Mouse (Mus musculus) MEL (cell line): ENCODE results near the gene Rorb. TPM values are rescaled to one million over a fixed set of nuclear protein-coding genes. Genes with fewer than 3 reads are reported as not detected.

ENCODE experiments used
- DNase-seq: peaks from one replicate; pipeline ENCODE4 v3.0.0; 2011; ENCODE audit warnings: low read depth, low spot score
- H3K27ac ChIP-seq: 2 replicates; pipeline ENCODE4 v1.5.1; 2012; ENCODE audit warnings: low read depth, mild to moderate bottlenecking, control low read depth, low read length, moderate library complexity; ENCODE audit not compliant: control insufficient read depth
- H3K27me3 ChIP-seq, 2 experiments: fragments of 150-350 bp in 1 of 2; sonication (generic) in 1 of 2; 2 replicates each; pipeline ENCODE4 v1.6.1; 2012; ENCODE audit warnings: low read length in 2 of 2, mild to moderate bottlenecking in 2 of 2, improper control_type of control experiment in 1 of 2, moderate library complexity in 1 of 2; ENCODE audit not compliant: insufficient read depth in 2 of 2, control insufficient read depth in 1 of 2
- H3K36me3 ChIP-seq, 2 experiments: 2 replicates each; pipeline ENCODE4 v1.6.1; 2012 to 2014; ENCODE audit warnings: low read length in 2 of 2, improper control_type of control experiment in 1 of 2, inconsistent platforms in 1 of 2, mild to moderate bottlenecking in 1 of 2; ENCODE audit not compliant: insufficient read depth in 2 of 2, control insufficient read depth in 1 of 2
- H3K4me1 ChIP-seq, 2 experiments: fragments of 150-350 bp in 1 of 2; sonication (generic) in 1 of 2; 2 replicates each; pipeline ENCODE4 v1.6.1; 2012; ENCODE audit warnings: low read length in 2 of 2, improper control_type of control experiment in 1 of 2, mild to moderate bottlenecking in 1 of 2; ENCODE audit not compliant: insufficient read depth in 2 of 2, control insufficient read depth in 1 of 2
- H3K4me3 ChIP-seq, 2 experiments: fragments of 150-350 bp in 1 of 2; sonication (generic) in 1 of 2; 2 replicates each; pipeline ENCODE4 v1.5.1; 2012; ENCODE audit warnings: low read depth in 2 of 2, low read length in 2 of 2, mild to moderate bottlenecking in 2 of 2, moderate library complexity in 2 of 2, control low read depth in 1 of 2, improper control_type of control experiment in 1 of 2; ENCODE audit not compliant: control insufficient read depth in 1 of 2, insufficient read depth in 1 of 2
- H3K79me2 ChIP-seq: 2 replicates; pipeline ENCODE4 v1.6.1; 2012; ENCODE audit warnings: mild to moderate bottlenecking, low read length, moderate library complexity; ENCODE audit not compliant: control insufficient read depth, poor library complexity, insufficient read depth
- H3K9ac ChIP-seq: 2 replicates; pipeline ENCODE4 v1.6.1; 2012; ENCODE audit warnings: low read depth, mild to moderate bottlenecking, control low read depth, low read length, moderate library complexity; ENCODE audit not compliant: control insufficient read depth, poor library complexity, severe bottlenecking
- H3K9me3 ChIP-seq: fragments of 150-350 bp; sonication (generic); replicated peaks from 2 replicates; pipeline ENCODE4 v1.6.1; 2012; ENCODE audit warnings: mild to moderate bottlenecking, low read length, improper control_type of control experiment, moderate library complexity; ENCODE audit not compliant: insufficient read depth
- CHD1 ChIP-seq: IDR thresholded peaks from 2 replicates; pipeline ENCODE4 v1.6.1; 2012; ENCODE audit warnings: low read depth, mild to moderate bottlenecking, inconsistent platforms, low read length, improper control_type of control experiment
- EP300 ChIP-seq, 2 experiments: IDR thresholded peaks; 2 replicates each; pipeline ENCODE4 v1.6.1; 2011; ENCODE audit warnings: improper control_type of control experiment in 2 of 2, low read length in 2 of 2, low read depth in 1 of 2, mild to moderate bottlenecking in 1 of 2
- HCFC1 ChIP-seq: IDR thresholded peaks from 2 replicates; pipeline ENCODE4 v1.6.1; 2012; ENCODE audit warnings: low read depth, mild to moderate bottlenecking, inconsistent platforms, low read length, improper control_type of control experiment, moderate library complexity
- JUND ChIP-seq: IDR thresholded peaks from 2 replicates; pipeline ENCODE4 v1.6.1; 2011; ENCODE audit warnings: low read depth, mild to moderate bottlenecking, improper control_type of control experiment, low read length
- KAT2A ChIP-seq: conservative IDR thresholded peaks from 2 replicates; pipeline ENCODE4 v1.6.1; 2012; ENCODE audit warnings: low read depth, low read length, improper control_type of control experiment, inconsistent platforms
- MAFK ChIP-seq: IDR thresholded peaks from 2 replicates; pipeline ENCODE4 v1.6.1; 2011; ENCODE audit warnings: low read depth, mild to moderate bottlenecking, low read length, improper control_type of control experiment, borderline replicate concordance
- MAZ ChIP-seq: IDR thresholded peaks from 2 replicates; pipeline ENCODE4 v1.6.1; 2012; ENCODE audit warnings: low read depth, mild to moderate bottlenecking, inconsistent platforms, low read length, improper control_type of control experiment
- MEF2A ChIP-seq: IDR thresholded peaks from 2 replicates; pipeline ENCODE4 v1.6.1; 2014; ENCODE audit warnings: low read depth, mild to moderate bottlenecking, inconsistent platforms, low read length, improper control_type of control experiment; ENCODE audit not compliant: poor library complexity, insufficient replicate concordance, severe bottlenecking; ENCODE audit errors: extremely low read depth
- MYB ChIP-seq: IDR thresholded peaks from 2 replicates; pipeline ENCODE4 v1.6.1; 2011; ENCODE audit warnings: mild to moderate bottlenecking, low read depth, low read length, improper control_type of control experiment
- NRF1 ChIP-seq: IDR thresholded peaks from 2 replicates; pipeline ENCODE4 v1.6.1; 2014; ENCODE audit warnings: low read depth, mild to moderate bottlenecking, inconsistent platforms, low read length, improper control_type of control experiment, moderate library complexity; ENCODE audit not compliant: poor library complexity, insufficient read depth, severe bottlenecking
- POLR2A ChIP-seq, 2 experiments: IDR thresholded peaks; 2 replicates each; pipeline ENCODE4 v1.6.1; 2011 to 2012; ENCODE audit warnings: low read length in 2 of 2, mild to moderate bottlenecking in 2 of 2, control low read depth in 1 of 2, improper control_type of control experiment in 1 of 2, low read depth in 1 of 2, moderate library complexity in 1 of 2; ENCODE audit not compliant: control insufficient read depth in 1 of 2, insufficient read depth in 1 of 2, poor library complexity in 1 of 2
- POLR2AphosphoS2 ChIP-seq: IDR thresholded peaks from 2 replicates; pipeline ENCODE4 v1.6.1; 2011; ENCODE audit warnings: low read length, improper control_type of control experiment
- POLR2AphosphoS5 ChIP-seq: IDR thresholded peaks from 2 replicates; pipeline ENCODE4 v1.6.1; 2012; ENCODE audit warnings: low read depth, borderline replicate concordance, mild to moderate bottlenecking, inconsistent platforms, low read length, moderate library complexity, mixed read lengths
- RAD21 ChIP-seq: IDR thresholded peaks from 2 replicates; pipeline ENCODE4 v1.6.1; 2011; ENCODE audit warnings: mild to moderate bottlenecking, low read depth, low read length, improper control_type of control experiment
- RCOR1 ChIP-seq: IDR thresholded peaks from 2 replicates; pipeline ENCODE4 v1.6.1; 2012; ENCODE audit warnings: low read depth, mild to moderate bottlenecking, inconsistent platforms, low read length, improper control_type of control experiment
- SMC3 ChIP-seq: IDR thresholded peaks from 2 replicates; pipeline ENCODE4 v1.6.1; 2011; ENCODE audit warnings: low read depth, low read length, improper control_type of control experiment
- TAL1 ChIP-seq: IDR thresholded peaks from 2 replicates; pipeline ENCODE4 v1.6.1; 2012; ENCODE audit warnings: mild to moderate bottlenecking, inconsistent platforms, low read length, moderate library complexity, mixed read lengths
- TCF12 ChIP-seq: IDR thresholded peaks from 2 replicates; pipeline ENCODE4 v1.6.1; 2014; ENCODE audit warnings: low read depth, mild to moderate bottlenecking, inconsistent platforms, low read length, improper control_type of control experiment, moderate library complexity
- UBTF ChIP-seq: IDR thresholded peaks from 2 replicates; pipeline ENCODE4 v1.6.1; 2012; ENCODE audit warnings: low read depth, mild to moderate bottlenecking, inconsistent platforms, low read length, improper control_type of control experiment, moderate library complexity, borderline replicate concordance; ENCODE audit not compliant: insufficient read depth
- USF2 ChIP-seq, 2 experiments: IDR thresholded peaks; 2 replicates each; pipeline ENCODE4 v1.6.1; 2011 to 2012; ENCODE audit warnings: improper control_type of control experiment in 2 of 2, low read length in 2 of 2, borderline replicate concordance in 1 of 2, inconsistent platforms in 1 of 2, low read depth in 1 of 2, mild to moderate bottlenecking in 1 of 2; ENCODE audit not compliant: insufficient read depth in 1 of 2
- ZKSCAN1 ChIP-seq: IDR thresholded peaks from 2 replicates; pipeline ENCODE4 v1.6.1; 2012; ENCODE audit warnings: low read depth, mild to moderate bottlenecking, inconsistent platforms, low read length, improper control_type of control experiment, moderate library complexity
- ZMIZ1 ChIP-seq: IDR thresholded peaks from 2 replicates; pipeline ENCODE4 v1.6.1; 2012; ENCODE audit warnings: low read depth, mild to moderate bottlenecking, inconsistent platforms, low read length, improper control_type of control experiment, moderate library complexity
- ZNF384 ChIP-seq: IDR thresholded peaks from 2 replicates; pipeline ENCODE4 v1.6.1; 2012; ENCODE audit warnings: low read depth, mild to moderate bottlenecking, inconsistent platforms, low read length, improper control_type of control experiment
- polyA plus RNA-seq, 2 experiments: library from polyadenylated mRNA; stranded (reverse) in 1 of 2; unstranded in 1 of 2; fragments of >175 nt in 1 of 2; fragments of >200 nt in 1 of 2; gene quantifications; 2 replicates each; pipeline versions ENCODE4 v1.2.1 to v1.2.4; 2012; ENCODE audit warnings: low replicate concordance in 2 of 2, low read depth in 1 of 2; ENCODE audit not compliant: insufficient read length in 2 of 2, insufficient read depth in 1 of 2, missing spikeins in 1 of 2
- total RNA-seq: library from RNA; depleted of rRNA; stranded (reverse); fragments of 300-350 nt; gene quantifications from 2 replicates; pipeline ENCODE4 v1.2.3, GENCODE M21; 2012

The Rorb gene
- total and polyA plus RNA-seq, 3 experiments: not detected

- H3K79me2 ChIP-seq: no peaks in the 10 kb centered on the region
- no peak overlapping the region for H3K4me3 ChIP-seq
- no peaks in the 10 kb centered on the region for H3K4me1 ChIP-seq
- H3K27me3 ChIP-seq: no peaks in the 10 kb centered on the region
- H3K9me3 ChIP-seq: no peaks in the 10 kb centered on the region
- TF ChIP-seq POLR2AphosphoS2: no peak
- no peak for TF ChIP-seq MAFK
- TF ChIP-seq TCF12: no peak
- no peak for TF ChIP-seq RAD21
- no peak for TF ChIP-seq MEF2A
- no peak for TF ChIP-seq JUND
- TF ChIP-seq ZNF384: no peak
- no peak for TF ChIP-seq CHD1
- TF ChIP-seq TAL1: no peak
- TF ChIP-seq SMC3: no peak
- no peak for TF ChIP-seq POLR2AphosphoS5
- TF ChIP-seq UBTF: no peak
- no peak for TF ChIP-seq ZMIZ1
- TF ChIP-seq EP300 (IDR thresholded peaks at IDR 0.05; ENCODE audit: low read depth in 1 of 2, low read length in 2 of 2): no peak
- no peak for TF ChIP-seq HCFC1
- TF ChIP-seq MYB: no peak
- TF ChIP-seq KAT2A: no peak
- no peak for TF ChIP-seq NRF1
- H3K9ac ChIP-seq: no peak overlapping the region
- H3K36me3 ChIP-seq: no peaks in the 10 kb centered on the region
- H3K27ac ChIP-seq: no peak overlapping the region
- no peak for DNase-seq
Measured at GRCm38 (mm10) chr19:18890216-18890615, 220.8 kb downstream of the Rorb start.

GRCm38 (mm10) chr19:18889632-18890031, 221.4 kb downstream of the Rorb start:
- H3K27ac ChIP-seq: no peak overlapping the region

More at GRCm38 (mm10) chr19:18889632-18890031, 221.4 kb downstream of the Rorb start:
- no peaks in the 10 kb centered on the region for H3K27me3 ChIP-seq
- no peak overlapping the region for H3K4me3 ChIP-seq
- H3K9me3 ChIP-seq: no peaks in the 10 kb centered on the region
- no peaks in the 10 kb centered on the region for H3K36me3 ChIP-seq
- no peaks in the 10 kb centered on the region for H3K79me2 ChIP-seq
- H3K9ac ChIP-seq: no peak overlapping the region
- no peaks in the 10 kb centered on the region for H3K4me1 ChIP-seq
- TF ChIP-seq POLR2A (IDR thresholded peaks at IDR 0.05; ENCODE audit: control insufficient read depth in 1 of 2, insufficient read depth in 1 of 2, low read depth in 1 of 2, low read length in 2 of 2, poor library complexity in 1 of 2) (no peak), MYB (no peak), USF2 (IDR thresholded peaks at IDR 0.05; ENCODE audit: borderline replicate concordance in 1 of 2, insufficient read depth in 1 of 2, low read depth in 1 of 2, low read length in 2 of 2) (no peak), CHD1 (no peak), RCOR1 (no peak), EP300 (IDR thresholded peaks at IDR 0.05; ENCODE audit: low read depth in 1 of 2, low read length in 2 of 2) (no peak), MAZ (no peak), ZKSCAN1 (no peak), MAFK (no peak), HCFC1 (no peak)
- TF ChIP-seq, all 39 proteins: peak for 0
- no peak for DNase-seq
